Mouse (Mus musculus) E14TG2a.4 (cell line): ENCODE results near the gene Fmo1.

Experiments
- CTCF ChIP-seq: conservative IDR thresholded peaks from 2 replicates; pipeline ENCODE4 v1.5.1; 2014; ENCODE audit warnings: low read length
- NANOG ChIP-seq: IDR thresholded peaks from 2 replicates; pipeline ENCODE4 v1.6.1; 2014; ENCODE audit warnings: borderline replicate concordance, low read length, mixed read lengths
- POU5F1 ChIP-seq: IDR thresholded peaks from 2 replicates; pipeline ENCODE4 v1.6.1; 2014; ENCODE audit warnings: low read length, borderline replicate concordance

DNA sequence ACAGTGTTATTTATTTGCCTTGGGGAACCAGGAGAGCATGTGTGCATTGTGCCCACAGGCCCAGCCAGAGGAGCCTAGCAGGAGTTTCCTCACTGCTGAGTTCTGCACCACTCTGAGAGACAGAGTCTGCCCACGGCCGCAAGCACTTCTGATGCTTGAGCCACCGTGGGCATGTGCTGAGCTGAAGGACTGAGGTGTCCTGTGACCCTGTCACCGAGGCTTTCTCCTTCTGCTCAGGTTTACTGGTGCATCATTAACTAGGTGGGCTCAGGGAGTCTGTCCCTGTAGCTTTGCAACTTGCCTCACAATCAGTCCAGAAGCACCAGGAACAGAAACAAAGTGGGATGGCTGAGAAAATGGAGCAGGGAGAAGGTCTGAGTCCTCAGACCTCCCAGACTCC lies 51.5 kb downstream of the Fmo1 start:
- TF ChIP-seq CTCF: no peak
- TF ChIP-seq POU5F1: no peak
- TF ChIP-seq NANOG: no peak
